Mouse (Mus musculus) megakaryocyte, embryonic 14.5 days (primary cell): ENCODE results near the gene Snx32.

ENCODE experiments used
- FLI1 ChIP-seq: IDR thresholded peaks from 2 replicates; pipeline ENCODE4 v1.6.1; 2012; ENCODE audit warnings: low read length, inconsistent platforms, mixed read lengths
- GATA1 ChIP-seq: IDR thresholded peaks from 3 replicates; pipeline ENCODE4 v1.6.1; 2012; ENCODE audit warnings: mixed read lengths, low read length, inconsistent platforms, borderline replicate concordance

- no peak for TF ChIP-seq GATA1
- TF ChIP-seq FLI1: no peak
Observed at GRCm38 (mm10) chr19:5559631-5560456, 49.5 kb upstream of the Snx32 start.
